Mouse (Mus musculus): ENCODE data around the gene Cdh22. TPM values are rescaled to one million over a fixed set of nuclear protein-coding genes. Genes with fewer than 3 reads are reported as not detected.
A peak's percentile ranks its signal among the peaks of the same experiment; 100 is the strongest.

Cdh22 gene
- polyA plus RNA-seq, 1 experiment = 0.19 TPM

- 25% methylated on average over 8 of the region's 8 CpGs for WGBS
- TF ChIP-seq POLR2A (IDR thresholded peaks at IDR 0.05; ENCODE audit: low read depth, low read length) (no peak), CTCF (conservative IDR thresholded peaks at IDR 0.05; ENCODE audit: insufficient read depth, insufficient read length, low read depth, low read length) (no peak)
- Histone ChIP-seq H3K36me3 (ENCODE audit: control insufficient read depth, insufficient read depth, low read length) (no peaks in the 10 kb centered on the region), H3K4me3 (ENCODE audit: insufficient read depth, low read depth, low read length) (no peak overlapping the region), H3K4me1 (ENCODE audit: control insufficient read depth, insufficient read depth, low read length) (no peaks in the 10 kb centered on the region), H3K27me3 (replicated peaks; ENCODE audit: control insufficient read depth, insufficient read depth, low read length) (no peaks in the 10 kb centered on the region; the same call in 1 of the 2 replicates), H3K27ac (ENCODE audit: insufficient read depth, low read depth, low read length) (no peak overlapping the region)
- DNase-seq = no peak
Measured at GRCm38 (mm10) chr2:165240371-165240770, 5.7 kb upstream of the Cdh22 start.

- Histone ChIP-seq H3K4me1 (ENCODE audit: control insufficient read depth, insufficient read depth, low read length) (no peaks in the 10 kb centered on the region), H3K4me3 (ENCODE audit: insufficient read depth, low read depth, low read length) (no peak overlapping the region), H3K36me3 (ENCODE audit: control insufficient read depth, insufficient read depth, low read length) (no peaks in the 10 kb centered on the region), H3K27ac (ENCODE audit: insufficient read depth, low read depth, low read length) (no peak overlapping the region), H3K27me3 (replicated peaks; ENCODE audit: control insufficient read depth, insufficient read depth, low read length) (no peaks in the 10 kb centered on the region; the same call in none of the 2 replicates)
- WGBS = 16% methylated on average over 15 of the region's 15 CpGs
- TF ChIP-seq CTCF (conservative IDR thresholded peaks at IDR 0.05; ENCODE audit: insufficient read depth, insufficient read length, low read depth, low read length) = no peak
- no peak for TF ChIP-seq POLR2A (IDR thresholded peaks at IDR 0.05; ENCODE audit: low read depth, low read length)
- DNase-seq = no peak
Measured at GRCm38 (mm10) chr2:165239533-165240144, 5.0 kb upstream of the Cdh22 start.

- H3K4me3 ChIP-seq (ENCODE audit: insufficient read depth, low read depth, low read length) = no peak overlapping the region
- 10% methylated on average over 12 of the region's 12 CpGs for WGBS
- H3K27ac ChIP-seq (ENCODE audit: insufficient read depth, low read depth, low read length) = no peak overlapping the region
- no peaks in the 10 kb centered on the region for H3K4me1 ChIP-seq (ENCODE audit: control insufficient read depth, insufficient read depth, low read length)
- DNase-seq = no peak
- H3K36me3 ChIP-seq (ENCODE audit: control insufficient read depth, insufficient read depth, low read length) = no peaks in the 10 kb centered on the region
- no peak for TF ChIP-seq POLR2A (IDR thresholded peaks at IDR 0.05; ENCODE audit: low read depth, low read length)
- no peak for TF ChIP-seq CTCF (conservative IDR thresholded peaks at IDR 0.05; ENCODE audit: insufficient read depth, insufficient read length, low read depth, low read length)
- H3K27me3 ChIP-seq (replicated peaks; ENCODE audit: control insufficient read depth, insufficient read depth, low read length) = no peaks in the 10 kb centered on the region; the same call in none of the 2 replicates
Measured at GRCm38 (mm10) chr2:165238416-165239145, 3.9 kb upstream of the Cdh22 start.

DNA sequence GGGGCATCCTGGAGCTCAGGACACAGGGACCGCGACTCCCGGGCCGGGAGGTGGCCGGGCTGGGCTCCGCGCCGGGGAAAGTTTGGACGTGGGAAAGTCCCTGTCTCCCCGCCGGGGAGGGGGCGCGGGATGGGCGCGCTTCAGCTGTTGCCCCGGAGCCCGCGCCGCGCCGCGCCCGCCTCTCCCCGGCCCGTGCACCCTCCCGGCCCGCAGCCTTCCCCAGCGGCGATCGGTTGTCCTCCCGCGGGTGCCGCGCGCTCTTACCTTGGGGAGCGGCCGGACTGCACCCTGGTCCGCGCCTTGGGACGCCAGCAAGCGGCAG, 401 bp downstream of the Cdh22 start:
- Histone ChIP-seq H3K27ac (ENCODE audit: insufficient read depth, low read depth, low read length) (no peak overlapping the region), H3K36me3 (ENCODE audit: control insufficient read depth, insufficient read depth, low read length) (no peaks in the 10 kb centered on the region), H3K4me1 (ENCODE audit: control insufficient read depth, insufficient read depth, low read length) (no peaks in the 10 kb centered on the region), H3K27me3 (replicated peaks; ENCODE audit: control insufficient read depth, insufficient read depth, low read length) (no peaks in the 10 kb centered on the region; the same call in none of the 2 replicates), H3K4me3 (ENCODE audit: insufficient read depth, low read depth, low read length) (peak overlapping the region; percentile 41; the same call in 1 of the 2 replicates)
- DNase-seq = no peak
- under 1% methylated on average over 41 of the region's 41 CpGs for WGBS
- TF ChIP-seq POLR2A (IDR thresholded peaks at IDR 0.05; ENCODE audit: low read depth, low read length) (no peak), CTCF (conservative IDR thresholded peaks at IDR 0.05; ENCODE audit: insufficient read depth, insufficient read length, low read depth, low read length) (no peak)

DNA sequence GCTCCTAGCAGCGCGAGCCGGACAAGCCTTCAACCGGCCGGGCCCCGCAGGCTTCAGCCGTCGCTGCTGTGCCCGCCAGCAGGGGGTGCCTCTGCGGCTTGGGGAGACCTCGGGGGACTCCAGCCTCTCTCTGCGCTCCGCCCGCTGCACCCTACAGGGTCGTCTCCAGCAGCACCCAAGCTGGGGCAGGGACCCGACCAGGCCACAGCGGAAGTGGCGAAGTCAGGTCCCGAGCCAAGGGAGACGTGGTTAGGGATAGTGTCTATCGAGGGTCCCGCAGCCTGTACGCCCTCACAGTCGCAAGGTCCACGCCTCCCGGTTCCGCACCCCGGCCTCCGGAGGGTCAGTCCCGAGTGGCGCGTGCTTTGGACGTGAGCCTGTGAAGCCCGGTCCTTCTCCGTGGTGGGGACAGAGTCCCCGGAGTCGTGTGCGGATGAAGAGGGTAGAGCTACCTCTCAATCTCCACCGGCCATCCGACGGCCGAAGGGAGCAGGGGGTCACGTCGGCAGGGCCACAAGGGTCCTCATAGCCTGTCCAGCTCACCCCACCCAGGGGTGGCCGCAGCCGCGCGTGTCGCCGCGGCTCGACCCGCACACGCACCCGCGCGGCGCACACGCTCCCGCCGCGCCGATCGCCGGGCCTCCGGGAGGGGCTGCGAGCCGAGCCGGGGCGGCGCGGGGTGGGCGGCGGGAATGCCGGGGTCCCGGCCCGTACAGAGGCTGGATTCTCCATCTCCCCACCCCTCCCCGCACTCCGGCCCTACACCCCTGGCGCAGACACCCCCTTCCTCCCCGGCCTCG, 962 bp downstream of the Cdh22 start:
- DNase-seq = peak; percentile 35
- Histone ChIP-seq H3K27ac (ENCODE audit: insufficient read depth, low read depth, low read length) (no peak overlapping the region), H3K4me1 (ENCODE audit: control insufficient read depth, insufficient read depth, low read length) (no peaks in the 10 kb centered on the region), H3K27me3 (replicated peaks; ENCODE audit: control insufficient read depth, insufficient read depth, low read length) (no peaks in the 10 kb centered on the region; the same call in none of the 2 replicates), H3K4me3 (ENCODE audit: insufficient read depth, low read depth, low read length) (peak overlapping the region; percentile 41; the same call in 1 of the 2 replicates), H3K36me3 (ENCODE audit: control insufficient read depth, insufficient read depth, low read length) (no peaks in the 10 kb centered on the region)
- TF ChIP-seq CTCF (conservative IDR thresholded peaks at IDR 0.05; ENCODE audit: insufficient read depth, insufficient read length, low read depth, low read length) (peak; percentile 44), POLR2A (IDR thresholded peaks at IDR 0.05; ENCODE audit: low read depth, low read length) (no peak)
- WGBS = 2% methylated on average over 82 of the region's 82 CpGs

DNA sequence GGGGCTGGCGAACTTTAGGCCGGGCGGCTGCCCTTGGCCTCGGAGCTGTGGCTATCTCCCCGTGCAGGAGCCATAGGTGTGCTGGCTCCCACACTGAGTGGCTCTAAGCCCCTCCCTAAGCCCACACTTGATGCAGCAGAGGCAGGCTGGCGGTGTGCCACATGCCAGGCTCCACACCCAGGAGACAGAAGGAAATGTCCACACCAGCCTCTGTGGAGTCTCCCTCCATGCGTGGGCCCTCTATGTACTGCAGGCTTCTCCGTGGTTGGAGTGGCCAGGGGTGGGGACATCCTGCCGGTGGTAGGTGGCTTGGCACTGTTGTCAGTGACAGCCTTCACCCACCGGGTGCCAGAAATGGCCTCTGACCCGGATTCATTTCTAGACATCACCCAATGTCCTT, 5.6 kb downstream of the Cdh22 start:
- H3K36me3 ChIP-seq (ENCODE audit: control insufficient read depth, insufficient read depth, low read length) = no peaks in the 10 kb centered on the region
- H3K27ac ChIP-seq (ENCODE audit: insufficient read depth, low read depth, low read length) = no peak overlapping the region
- no peak overlapping the region for H3K4me3 ChIP-seq (ENCODE audit: insufficient read depth, low read depth, low read length)
- 78% methylated on average over 11 of the region's 11 CpGs for WGBS
- H3K4me1 ChIP-seq (ENCODE audit: control insufficient read depth, insufficient read depth, low read length) = no peaks in the 10 kb centered on the region
- no peaks in the 10 kb centered on the region for H3K27me3 ChIP-seq (replicated peaks; ENCODE audit: control insufficient read depth, insufficient read depth, low read length)
- DNase-seq = no peak
- TF ChIP-seq CTCF (conservative IDR thresholded peaks at IDR 0.05; ENCODE audit: insufficient read depth, insufficient read length, low read depth, low read length) = no peak
- no peak for TF ChIP-seq POLR2A (IDR thresholded peaks at IDR 0.05; ENCODE audit: low read depth, low read length)

DNA sequence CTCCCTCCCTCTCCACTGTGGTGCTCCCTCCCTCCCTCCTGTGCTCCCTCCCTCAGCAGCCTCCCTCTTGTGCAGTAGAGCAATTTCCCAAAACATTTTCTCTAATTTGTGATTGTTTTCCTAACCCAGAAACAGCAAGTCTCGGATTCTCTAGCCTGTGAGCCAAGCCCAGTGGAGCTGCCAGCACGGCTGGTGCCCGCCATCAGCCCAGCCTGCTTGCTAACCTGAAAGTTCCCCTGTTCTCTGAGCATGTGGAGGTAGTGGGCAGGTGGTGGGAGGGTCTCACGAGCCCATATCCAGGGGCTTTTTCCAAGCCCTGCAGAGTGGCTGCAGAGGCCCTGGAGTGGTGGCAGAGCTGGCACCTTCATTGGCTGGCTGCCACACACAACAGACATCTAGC, 10.8 kb downstream of the Cdh22 start:
- no peak overlapping the region for H3K4me3 ChIP-seq (ENCODE audit: insufficient read depth, low read depth, low read length)
- H3K27ac ChIP-seq (ENCODE audit: insufficient read depth, low read depth, low read length) = no peak overlapping the region
- DNase-seq = no peak
- no peaks in the 10 kb centered on the region for H3K27me3 ChIP-seq (replicated peaks; ENCODE audit: control insufficient read depth, insufficient read depth, low read length)
- no peak for TF ChIP-seq CTCF (conservative IDR thresholded peaks at IDR 0.05; ENCODE audit: insufficient read depth, insufficient read length, low read depth, low read length)
- no peak for TF ChIP-seq POLR2A (IDR thresholded peaks at IDR 0.05; ENCODE audit: low read depth, low read length)
- H3K4me1 ChIP-seq (ENCODE audit: control insufficient read depth, insufficient read depth, low read length) = no peaks in the 10 kb centered on the region
- WGBS = 52% methylated on average over 4 of the region's 4 CpGs
- no peaks in the 10 kb centered on the region for H3K36me3 ChIP-seq (ENCODE audit: control insufficient read depth, insufficient read depth, low read length)

Data from kidney, adult 2 months (tissue).